Mouse (Mus musculus): ENCODE measurements around the gene Tnf.

DNA sequence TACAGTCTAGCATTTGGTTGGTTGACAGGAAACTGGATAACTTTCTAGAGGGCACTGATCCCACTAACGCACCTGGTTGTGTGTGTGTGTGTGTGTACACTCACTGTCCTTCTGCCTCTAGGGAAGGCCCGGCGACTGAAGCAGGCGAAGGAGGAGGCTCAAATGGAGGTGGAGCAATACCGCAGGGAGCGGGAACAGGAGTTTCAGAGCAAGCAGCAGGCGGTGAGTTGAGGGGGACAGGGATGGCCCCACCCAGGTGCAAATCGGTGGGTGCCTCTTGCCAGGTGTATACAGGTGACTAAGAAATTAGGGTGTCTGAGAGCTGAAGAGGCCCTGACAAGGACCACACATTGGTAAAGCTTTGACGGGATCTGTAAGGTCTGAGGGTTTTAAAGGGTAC is 35.2 kb upstream of the Tnf start:
- TF ChIP-seq POLR2A (IDR thresholded peaks at IDR 0.05; ENCODE audit: insufficient read length, low read depth) (no peak), MYOG (IDR thresholded peaks at IDR 0.05; ENCODE audit: control insufficient read depth in 1 of 3, insufficient read depth in 1 of 3, insufficient read length in 2 of 3, low read depth in 2 of 3) (no peak), MAX (IDR thresholded peaks at IDR 0.05; ENCODE audit: low read depth) (no peak), TCF3 (IDR thresholded peaks at IDR 0.05; ENCODE audit: insufficient read length, low read depth) (no peak)

Measured in myocyte (in vitro differentiated cells).